Mouse (Mus musculus): Measurements from ENCODE around the gene Ipmk. TPM values are rescaled to one million over a fixed set of nuclear protein-coding genes. Genes with fewer than 3 reads are reported as not detected.
"Not testable (repeated sequence)": the region's sequence is repeated elsewhere in the genome, so short reads cannot be mapped to it uniquely, and the experiment has no call there.

Gene Ipmk
- total RNA-seq, 2 experiments from 2014 or later: 15.6 to 20.5 TPM

DNA sequence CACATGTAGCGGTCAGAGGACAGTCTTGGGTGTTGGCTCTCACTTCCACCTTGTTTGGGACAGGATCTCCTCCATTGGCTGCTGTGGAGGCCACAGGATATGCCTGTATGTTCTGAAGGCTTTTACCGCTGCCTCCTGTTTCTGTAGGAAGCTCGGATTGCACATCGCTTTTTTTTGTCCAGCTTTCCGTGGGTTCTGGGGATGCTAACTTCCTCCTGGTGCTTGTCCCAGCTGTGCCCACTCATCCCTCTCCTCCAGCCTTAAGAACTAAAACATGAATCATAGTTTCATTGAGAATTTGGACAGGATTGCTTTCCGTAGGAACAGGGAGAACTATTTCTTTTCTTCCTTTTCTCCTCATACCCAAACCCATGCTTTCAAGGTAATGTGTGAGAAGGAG is 24.3 kb downstream of the Ipmk start:
- no peak for DNase-seq

DNA sequence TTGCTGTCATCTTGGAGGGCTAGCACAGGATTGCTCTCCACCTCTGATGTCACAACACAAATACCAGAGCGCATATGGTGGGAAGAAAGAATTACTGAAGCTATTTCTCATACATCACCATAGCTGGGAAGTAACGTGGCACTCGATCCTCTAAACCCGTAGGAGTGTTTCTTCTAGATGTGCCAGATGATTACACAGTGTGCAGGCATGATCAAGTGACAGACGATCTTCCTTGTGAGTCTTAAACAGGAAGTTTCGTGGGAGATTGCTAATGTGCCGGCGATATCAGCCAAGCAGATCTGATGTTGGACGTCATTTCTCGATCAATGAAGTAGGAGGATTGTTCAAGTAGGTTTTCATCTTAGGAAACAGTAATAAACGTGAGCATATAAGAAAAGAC is 26.1 kb downstream of the Ipmk start:
- DNase-seq: no peak

DNA sequence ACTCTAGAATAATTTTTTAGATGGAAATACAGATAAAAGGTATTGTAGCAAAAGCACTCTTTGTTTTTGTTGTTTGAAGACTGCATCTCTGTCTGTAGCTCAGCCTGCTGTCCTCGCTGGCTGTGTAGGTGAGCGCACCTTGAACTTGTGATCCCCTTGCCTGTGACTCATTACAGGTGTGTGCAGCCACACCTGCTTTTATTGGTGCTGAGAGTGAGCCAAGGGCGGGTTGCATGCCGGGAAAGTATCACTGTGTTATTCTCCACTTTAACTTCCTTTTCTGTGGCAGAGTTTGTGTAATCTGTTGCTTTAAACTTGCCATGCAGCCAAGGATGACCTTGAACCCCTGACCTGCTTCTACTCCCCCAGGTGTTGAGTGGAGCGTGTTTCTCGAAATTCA is 28.5 kb downstream of the Ipmk start:
- DNase-seq: no peak

DNA sequence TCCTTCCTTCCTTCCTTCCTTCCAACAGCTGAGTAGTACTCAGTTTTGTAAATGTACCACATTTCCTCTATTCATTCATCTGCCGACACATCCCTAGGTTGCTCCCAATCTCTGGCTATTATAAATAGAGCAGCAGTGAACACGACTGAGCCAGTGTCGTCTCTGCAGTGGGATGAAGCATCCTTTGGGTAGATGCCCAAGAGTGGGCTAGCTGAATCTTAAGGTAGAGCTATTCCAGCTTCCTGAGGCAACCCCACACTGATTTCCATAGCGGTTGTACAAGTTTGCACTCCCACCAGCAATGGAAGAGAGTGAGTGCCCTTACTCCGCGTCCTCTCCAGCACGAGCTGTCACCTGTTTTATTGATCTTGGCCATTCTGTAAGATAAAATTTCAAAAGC is 32.8 kb downstream of the Ipmk start:
- no peak for DNase-seq

DNA sequence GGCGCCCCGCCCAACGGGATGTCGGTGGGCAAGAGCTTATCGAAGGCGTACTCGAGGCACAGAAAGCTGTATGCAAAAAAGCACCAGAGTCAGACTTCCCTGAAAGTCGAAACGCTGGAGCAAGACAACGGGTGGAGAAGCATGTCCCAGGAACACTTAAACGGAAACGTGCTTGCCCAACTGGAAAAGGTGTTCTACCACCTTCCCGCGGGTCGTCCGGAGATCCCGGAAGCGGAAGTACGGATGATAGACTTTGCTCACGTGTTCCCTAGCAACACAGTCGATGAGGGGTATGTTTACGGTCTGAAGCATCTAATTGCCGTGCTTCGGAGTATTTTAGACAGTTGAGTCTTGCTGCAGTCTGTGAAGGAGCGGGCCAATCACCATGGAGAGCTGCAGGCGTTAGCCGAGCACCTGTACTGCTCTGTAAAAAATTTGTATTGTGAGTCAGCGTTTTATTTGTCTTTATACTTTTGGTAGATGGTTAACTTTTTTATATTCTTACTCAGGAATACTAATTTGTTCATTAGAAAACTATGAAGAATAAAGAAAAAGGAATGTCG is 34.0 kb downstream of the Ipmk start:
- DNase-seq: no peak

DNA sequence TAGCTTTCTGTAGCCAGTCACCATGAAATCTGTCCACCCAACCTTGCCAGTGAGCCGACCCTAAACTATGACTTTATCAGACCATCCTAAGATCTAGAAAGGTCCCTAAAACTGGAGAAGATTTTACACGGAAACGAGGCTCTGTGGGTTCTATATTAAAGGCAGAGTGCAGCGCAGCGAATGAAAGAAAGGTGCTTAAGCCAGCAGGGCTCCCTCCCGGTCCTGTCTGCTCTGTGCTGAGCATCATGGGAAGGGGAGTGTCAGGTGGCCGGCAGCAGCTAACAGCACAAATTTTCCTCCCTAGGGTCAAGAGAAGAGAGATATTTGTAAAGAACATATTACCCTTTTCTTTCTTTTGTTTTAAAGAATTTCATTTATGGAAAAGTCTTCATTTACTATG is 34.5 kb downstream of the Ipmk start:
- no peak for DNase-seq

DNA sequence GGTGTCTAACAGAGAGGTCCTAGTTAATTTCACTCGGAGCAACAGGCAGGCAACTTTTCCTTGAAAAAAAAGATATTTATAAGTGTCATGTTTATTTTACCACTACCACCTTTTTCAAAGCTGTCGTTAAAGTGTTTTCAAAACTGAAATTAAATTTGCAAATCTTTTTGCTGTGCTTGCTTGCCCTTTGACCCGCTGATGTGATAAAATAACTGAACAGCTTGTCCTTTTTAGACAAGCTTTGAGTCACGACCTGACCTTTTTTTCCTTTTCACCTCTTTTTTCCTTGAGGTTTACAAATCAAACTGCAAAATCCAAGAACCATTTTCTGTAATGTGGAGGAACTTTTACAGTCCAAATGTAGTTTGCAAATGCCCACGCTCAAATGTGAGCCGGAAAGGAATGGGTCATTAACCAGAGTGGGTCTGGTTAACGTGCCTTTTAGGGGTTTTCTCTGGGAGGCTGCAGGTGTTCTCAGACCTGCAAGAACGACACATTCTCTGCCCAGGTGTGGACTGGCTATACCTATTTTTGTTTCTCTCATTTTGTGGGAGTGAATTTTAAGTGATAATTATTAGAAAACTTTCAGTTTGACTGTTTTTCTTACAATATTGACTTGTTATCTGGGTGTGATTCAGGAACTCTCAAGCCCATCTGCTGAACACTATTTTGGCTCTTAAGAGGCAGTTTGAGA is 35.4 kb downstream of the Ipmk start:
- no peak for DNase-seq

DNA sequence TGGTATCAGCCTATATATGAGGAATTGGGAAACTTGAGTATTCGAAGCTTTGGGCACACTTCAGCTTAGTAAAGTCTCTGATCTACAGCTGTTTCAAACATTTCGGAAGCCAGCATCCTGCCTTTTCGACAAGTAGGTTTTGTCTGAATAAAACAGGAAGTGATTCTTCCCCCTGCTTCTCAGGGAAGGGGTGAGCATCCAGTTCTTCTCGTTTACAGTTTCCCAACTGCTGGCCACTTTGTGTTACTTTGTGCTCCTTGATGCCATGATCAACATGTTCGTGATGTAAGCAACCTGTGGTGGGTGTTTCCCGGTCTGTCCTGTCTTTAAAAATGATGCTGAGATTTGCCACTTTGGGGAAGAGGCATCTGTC is 36.0 kb downstream of the Ipmk start:
- DNase-seq: not testable (repeated sequence)

DNA sequence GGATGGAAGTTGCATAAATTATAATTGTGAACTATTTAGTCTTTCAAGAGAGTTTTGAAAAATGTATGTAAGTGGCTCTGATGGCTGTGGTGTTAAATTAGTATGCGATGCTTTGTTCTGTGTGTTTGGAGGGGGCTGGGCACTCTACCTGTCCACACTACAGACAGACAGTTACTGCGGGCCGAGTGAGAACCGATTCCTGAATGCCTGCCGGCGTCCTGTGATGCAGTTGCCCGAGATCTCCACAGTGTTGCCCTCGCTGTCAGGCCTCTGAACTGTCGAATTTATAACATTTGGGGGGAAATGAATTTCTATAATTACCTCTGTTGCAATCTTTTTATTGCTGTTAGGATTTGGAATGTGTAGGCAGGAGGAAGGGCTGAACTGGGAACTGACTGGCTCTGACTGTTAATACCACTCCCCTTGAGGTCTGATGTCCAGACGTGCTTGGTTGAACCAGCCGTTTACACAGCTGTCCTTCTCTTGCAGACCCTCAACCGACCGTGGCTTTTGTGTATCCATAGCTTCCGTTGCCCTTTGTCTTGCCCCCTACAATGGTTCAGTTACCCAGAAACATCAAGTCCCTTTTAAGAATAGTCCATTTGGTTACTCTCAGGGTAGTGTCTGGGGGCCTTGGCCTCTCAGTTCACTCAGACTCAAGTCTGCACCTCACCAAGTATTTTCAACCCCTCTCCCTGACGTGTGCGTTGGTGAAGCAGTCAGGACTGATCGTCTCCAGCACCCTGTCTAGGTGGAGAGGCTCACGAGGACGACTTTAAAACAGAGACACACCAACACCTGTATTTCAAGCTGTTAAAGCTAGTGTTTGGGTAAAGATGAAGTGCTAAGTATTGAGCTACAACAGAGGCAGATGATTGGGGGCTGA is 36.8 kb downstream of the Ipmk start:
- no peak for DNase-seq

DNA sequence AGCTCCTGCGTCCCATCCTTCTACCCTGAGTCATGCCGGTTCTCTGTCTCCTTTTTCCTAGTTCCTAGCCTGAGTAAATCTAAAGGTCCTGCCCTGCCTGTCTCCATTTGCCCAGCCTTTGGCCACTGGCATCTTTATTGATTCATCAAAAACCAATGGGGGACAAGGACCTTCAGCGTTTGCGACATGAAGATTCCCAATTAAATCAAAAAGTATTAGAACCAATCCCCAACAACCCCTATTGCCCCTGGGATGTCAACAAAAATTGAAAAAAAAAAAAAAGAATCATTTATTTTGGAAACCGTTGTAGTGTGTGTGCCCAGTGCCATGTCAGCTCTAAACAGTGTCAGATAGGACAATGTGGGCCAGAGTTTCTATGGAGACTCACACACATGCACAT is 41.7 kb downstream of the Ipmk start:
- no peak for DNase-seq

DNA sequence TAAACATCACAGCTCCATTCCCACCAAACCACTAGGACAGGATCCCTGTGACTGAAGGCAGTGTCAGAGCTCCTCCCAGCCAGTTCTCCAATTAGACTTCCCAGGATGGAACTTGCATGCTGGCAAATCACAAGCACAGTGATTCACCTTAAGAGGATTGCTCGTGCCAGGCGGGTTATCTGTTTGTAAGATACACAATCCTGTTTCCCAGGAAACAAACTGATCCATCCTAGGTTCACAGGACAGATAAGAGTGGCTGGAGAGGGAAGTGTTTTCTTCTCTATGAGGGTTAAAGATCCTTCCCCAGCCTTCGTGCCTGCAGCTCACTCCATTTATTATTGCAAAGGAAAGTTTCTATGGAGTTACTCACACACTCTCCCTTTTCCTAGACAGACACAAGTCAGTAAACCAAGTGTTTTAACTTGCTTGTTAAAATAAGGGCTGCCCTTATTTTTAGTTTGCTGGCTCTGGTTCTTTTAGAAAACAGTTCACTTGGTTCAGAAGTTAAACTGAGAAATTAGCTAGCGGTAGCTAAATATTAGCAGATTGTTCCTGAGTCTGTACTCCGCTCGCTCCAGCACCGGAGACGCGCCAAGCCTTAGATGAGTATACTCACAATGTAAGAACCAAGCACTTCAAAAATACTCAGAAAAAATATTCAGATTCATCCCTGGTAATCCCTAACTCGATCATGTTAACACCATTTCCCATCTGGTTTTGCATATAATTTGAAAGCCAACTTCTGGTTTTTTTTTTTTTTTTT is 51.0 kb downstream of the Ipmk start:
- DNase-seq: no peak

DNA sequence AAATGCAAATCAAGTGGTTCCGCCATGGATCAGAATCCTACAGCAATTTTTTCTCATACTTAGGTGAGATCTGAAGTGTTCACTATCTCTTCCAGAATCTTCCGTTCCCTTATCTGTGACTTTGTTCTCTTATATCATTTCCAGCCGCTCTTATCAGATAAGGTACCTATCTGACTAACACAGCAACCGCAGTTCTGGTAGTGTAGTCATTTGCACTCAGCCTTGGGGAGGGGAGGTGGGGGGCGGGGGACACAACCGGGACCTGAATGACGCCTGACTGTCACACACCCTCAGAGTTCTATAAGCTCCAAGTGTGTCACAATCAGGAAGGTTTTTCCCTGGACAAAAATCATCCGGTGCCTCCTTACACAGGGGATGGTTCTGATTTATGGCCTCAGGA is 51.8 kb downstream of the Ipmk start:
- DNase-seq: no peak

DNA sequence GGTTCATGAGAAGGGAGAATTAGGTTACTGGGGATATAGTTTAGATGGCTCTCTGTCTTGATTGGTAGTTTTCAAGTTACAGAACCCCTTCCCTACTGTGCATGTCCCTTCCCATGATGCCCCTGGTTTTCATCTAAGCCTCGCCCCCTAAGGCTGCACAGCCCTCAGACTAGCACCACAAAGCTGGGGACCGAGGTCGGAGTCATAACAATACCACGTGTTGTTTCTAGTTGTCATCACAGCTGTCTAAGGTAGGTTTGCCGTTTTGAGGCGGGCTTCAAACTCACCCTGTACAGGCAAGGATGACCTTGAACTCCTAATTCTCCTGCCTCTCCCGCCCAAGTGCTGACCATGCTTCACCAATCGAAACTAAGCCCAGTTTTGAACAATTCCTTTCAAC is 52.4 kb downstream of the Ipmk start:
- no peak for DNase-seq

DNA sequence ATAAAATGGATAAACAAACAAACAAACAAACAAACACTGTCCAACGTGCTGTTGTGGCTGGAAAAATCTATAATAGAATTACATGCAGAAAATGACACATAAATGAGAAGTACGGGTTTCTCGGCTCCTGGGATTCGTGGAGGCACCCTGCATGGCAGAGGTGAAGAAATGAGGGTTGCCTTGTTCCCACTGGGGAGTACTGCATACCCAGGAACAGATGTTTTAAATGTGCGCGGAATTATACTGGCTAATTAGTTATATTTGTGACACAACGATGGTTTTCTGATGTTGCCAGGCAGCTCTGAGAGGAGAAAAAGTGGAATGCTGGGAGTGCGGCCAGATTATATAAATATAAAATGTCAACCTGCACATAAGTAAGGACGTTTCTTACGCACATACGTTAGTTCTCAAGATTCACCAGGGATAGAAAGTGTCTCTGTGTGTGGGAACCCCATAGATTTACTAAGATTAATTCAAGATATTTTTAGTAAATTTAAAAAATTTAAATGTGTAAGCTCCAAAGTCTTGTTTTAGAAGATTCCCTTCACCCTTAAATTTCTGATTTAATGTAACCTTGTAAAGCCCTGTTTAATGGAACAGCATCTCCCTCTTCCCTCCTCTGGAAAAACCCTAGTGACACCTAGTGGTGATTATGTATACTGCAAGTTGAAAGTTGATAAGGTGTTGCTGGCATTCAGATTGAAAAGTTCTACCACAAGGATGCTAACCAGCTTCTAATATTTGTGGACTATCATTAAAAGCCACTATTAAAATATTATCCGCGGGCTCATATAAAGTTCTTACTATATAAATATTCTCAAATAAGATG is 53.5 kb downstream of the Ipmk start:
- DNase-seq: peak in 1 of 2 experiments; percentile 16

DNA sequence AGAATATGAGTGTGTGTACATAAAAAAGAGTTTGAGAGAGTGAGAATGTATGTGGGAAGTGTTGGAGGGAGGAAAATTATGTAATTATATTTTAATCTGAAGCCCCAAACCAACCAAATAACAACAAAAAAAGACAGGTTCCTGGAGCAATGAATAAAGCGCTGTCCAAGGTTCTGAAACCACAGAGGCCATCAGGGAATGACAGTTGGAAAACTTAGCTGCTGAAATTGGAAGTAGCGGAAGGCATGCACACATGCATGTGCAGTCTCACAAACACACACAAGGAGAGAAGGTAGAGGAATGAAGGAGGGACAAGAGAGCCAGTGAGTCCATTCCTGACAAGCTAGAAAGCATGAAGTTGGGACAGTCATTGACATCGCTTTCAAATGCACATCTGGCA is 56.1 kb downstream of the Ipmk start:
- DNase-seq: no peak

DNA sequence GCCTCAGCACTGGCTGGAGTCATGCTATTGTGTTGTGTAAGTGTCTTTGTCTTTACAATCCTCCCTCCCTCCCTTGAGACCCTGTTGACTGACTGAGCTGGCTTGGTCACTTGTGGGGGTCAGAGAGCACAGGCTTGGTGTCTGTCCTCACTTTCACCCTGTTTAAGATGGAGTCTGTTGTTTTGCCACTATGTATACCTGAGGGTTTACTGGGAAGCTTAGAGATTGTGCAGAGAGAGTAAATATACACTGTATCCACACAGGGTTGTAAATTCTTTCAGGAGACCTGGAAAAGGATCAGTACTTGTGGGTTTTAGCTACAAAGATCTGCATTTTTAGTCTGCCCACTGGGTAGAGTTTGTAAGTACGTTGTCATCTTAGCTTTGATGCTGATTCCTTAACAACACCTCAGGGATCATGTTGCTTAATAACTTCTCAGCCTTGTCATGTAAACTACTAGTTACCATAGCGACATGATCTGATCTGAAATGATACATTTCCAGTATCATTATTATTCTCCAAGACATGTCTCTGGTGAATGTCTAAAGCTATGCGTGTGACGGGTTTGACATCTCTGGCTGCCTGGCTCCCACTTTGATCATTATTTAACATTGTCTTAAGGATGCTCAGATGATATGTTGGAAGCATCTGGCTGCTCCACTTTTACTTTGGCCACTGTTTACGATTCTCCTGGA is 58.1 kb downstream of the Ipmk start:
- DNase-seq: no peak

DNA sequence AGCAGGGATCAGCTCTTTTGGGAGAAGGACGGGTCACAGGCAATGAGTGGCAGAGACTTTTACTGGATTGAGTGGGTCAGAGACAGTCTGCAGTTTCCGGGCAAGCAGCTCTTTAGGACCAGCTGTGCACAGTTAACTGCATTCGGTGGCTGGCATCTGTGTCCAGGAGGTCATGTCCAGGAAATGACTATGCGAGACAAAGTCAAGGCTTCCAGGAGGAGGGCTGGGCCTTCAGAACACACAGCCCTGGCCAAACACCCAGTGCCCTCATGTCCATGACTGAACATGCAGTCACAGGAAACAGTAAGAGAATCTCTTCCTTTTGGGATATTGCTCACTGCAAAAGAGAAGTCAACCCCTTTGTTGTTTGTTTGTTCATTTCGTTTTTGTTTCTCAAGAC is 62.4 kb downstream of the Ipmk start:
- no peak for DNase-seq

DNA sequence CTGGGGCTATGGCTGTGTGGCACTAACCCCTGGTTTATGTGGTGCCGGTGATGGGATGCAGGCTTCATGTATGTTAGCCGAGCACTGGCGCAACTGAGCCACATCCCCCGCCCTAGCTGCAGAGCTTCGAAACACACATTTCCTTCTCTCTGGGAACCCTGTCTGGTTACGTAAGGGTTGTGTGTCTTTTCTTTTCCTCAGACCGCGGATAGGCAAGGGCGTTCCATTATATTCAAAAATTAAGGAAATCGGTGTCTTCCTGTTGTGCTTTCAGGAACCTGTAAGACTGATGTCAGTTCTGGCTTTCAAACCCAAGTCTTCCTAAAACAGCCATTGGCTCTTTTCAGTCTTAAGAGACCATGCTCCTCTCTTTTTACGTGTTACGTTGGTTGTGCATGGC is 65.8 kb downstream of the Ipmk start:
- no peak for DNase-seq

DNA sequence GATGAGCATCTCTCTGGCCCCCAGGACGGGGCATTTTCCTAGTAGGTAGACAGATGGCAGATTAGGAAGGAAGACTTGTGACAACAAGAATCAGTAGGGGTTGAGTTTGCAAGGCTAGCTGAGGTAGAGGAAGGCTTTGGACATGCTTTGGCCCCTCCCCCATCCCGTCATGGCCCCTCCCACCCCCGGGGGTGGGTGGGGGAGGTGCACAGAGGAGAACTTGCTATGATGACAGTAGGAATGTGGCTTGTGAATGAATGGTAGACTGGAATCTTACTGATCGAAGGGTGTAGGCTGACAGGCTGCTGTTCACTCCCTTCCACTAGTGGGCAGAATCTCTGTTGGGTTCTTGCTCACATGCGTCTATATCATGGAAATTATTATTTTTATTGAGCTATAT is 74.0 kb downstream of the Ipmk start:
- DNase-seq: no peak

DNA sequence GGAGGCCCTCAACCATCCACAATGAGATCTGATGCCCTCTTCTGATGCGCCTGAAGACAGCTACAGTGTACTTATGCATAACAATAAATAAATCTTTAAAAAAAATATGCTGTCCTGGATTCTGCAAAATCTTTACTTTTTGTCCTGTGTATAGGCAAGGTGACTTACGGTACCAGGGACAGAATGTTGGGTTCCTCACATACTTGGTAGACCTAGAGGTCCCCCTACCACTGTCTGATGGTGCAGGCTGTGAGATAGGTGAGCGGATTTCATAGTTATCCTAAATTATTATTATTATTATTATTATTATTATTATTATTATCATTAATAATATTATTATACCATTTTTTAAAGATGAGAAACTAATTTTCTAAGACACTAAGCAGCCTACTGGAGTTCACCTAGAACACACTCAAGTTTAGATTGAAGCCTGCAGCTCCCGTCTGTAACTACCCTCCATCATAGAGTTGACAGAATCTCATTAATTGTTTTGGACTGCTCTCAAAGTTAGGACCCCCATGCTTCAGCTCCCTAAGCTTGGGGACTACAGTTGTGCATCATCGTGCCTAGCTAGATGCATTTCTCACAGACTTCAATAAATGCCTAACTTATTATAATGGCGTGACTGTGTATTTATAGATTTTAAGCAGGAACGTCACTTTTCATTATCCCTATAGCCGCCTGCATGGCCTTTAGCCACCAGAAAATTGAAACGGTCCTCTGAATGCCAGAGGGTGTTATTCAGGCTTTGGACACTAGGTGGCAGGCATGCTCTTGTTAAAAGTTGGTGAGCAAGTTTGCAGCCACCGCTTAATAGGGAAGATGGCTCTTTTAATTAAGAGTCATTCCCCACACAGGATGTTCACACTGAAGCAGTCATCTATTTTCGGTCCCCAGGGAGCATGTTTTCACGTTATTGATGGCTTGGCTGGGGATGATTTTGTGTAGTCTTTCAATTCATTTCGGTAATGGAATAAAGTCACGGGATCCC is 74.8 kb downstream of the Ipmk start:
- peak; percentile 50 to 51 for DNase-seq
